Mouse (Mus musculus) heart, postnatal 0 days (tissue): Measurements from ENCODE around the gene Slc25a42.

ENCODE experiments used
- CTCF ChIP-seq: IDR thresholded peaks from 2 replicates; pipeline ENCODE4 v1.5.1; 2016; ENCODE audit warnings: antibody characterized with exemption, control low read depth, low read depth
- EP300 ChIP-seq: IDR thresholded peaks from 2 replicates; pipeline ENCODE4 v1.6.1; 2016; ENCODE audit warnings: antibody characterized with exemption, low read depth

GRCm38 (mm10) chr8:70204757-70205156, 7.3 kb downstream of the Slc25a42 start:
- no peak for TF ChIP-seq CTCF
- 0 out of 2 replicates have a peak, but pooled peaks have one; percentile 42 for TF ChIP-seq EP300
